Mouse (Mus musculus) neural tube, embryonic 13.5 days (tissue): ENCODE measurements around the gene Snx14. TPM values are rescaled to one million over a fixed set of nuclear protein-coding genes. Genes with fewer than 3 reads are reported as not detected.

Source experiments
- ATAC-seq: fragments of 200-750 bp; cut with Nextera tagmentation; 2 replicates; pipeline ENCODE4 v1.8.0; 2017; ENCODE audit warnings: low read depth, mild to moderate bottlenecking, moderate TSS enrichment, moderate library complexity
- H3K27ac ChIP-seq: fragments of 300-500 bp; sonication (generic); replicated peaks from 2 replicates; pipeline ENCODE4 v1.5.1; 2015; ENCODE audit warnings: moderate library complexity, mild to moderate bottlenecking, inconsistent platforms
- H3K27me3 ChIP-seq: fragments of 300-500 bp; sonication (generic); 2 replicates; pipeline ENCODE4 v1.6.1; 2015; ENCODE audit warnings: mild to moderate bottlenecking, inconsistent platforms
- H3K36me3 ChIP-seq: fragments of 300-500 bp; sonication (generic); 2 replicates; pipeline ENCODE4 v1.6.1; 2015; ENCODE audit warnings: mild to moderate bottlenecking, inconsistent platforms
- H3K4me1 ChIP-seq: fragments of 300-500 bp; sonication (generic); replicated peaks from 2 replicates; pipeline ENCODE4 v1.6.1; 2015; ENCODE audit warnings: inconsistent platforms
- H3K4me2 ChIP-seq: fragments of 300-500 bp; sonication (generic); 2 replicates; pipeline ENCODE4 v1.6.1; 2015; ENCODE audit warnings: inconsistent platforms, mild to moderate bottlenecking, moderate library complexity
- H3K4me3 ChIP-seq: fragments of 300-500 bp; sonication (generic); 2 replicates; pipeline ENCODE4 v1.5.1; 2015; ENCODE audit warnings: mild to moderate bottlenecking, inconsistent platforms
- H3K9ac ChIP-seq: fragments of 300-500 bp; sonication (generic); 2 replicates; pipeline ENCODE4 v1.6.1; 2015; ENCODE audit warnings: moderate library complexity, mild to moderate bottlenecking, inconsistent platforms
- H3K9me3 ChIP-seq: fragments of 300-500 bp; sonication (generic); 2 replicates; pipeline ENCODE4 v1.6.1; 2016; ENCODE audit warnings: inconsistent platforms
- WGBS: fragments of 180-500 bp; shearing (Covaris S2); methylation state at CpG from one replicate; pipeline ENCODE4 v1.1.7; 2015; 5-methylcytosine and 5-hydroxymethylcytosine counted together
- polyA plus RNA-seq: library from polyadenylated mRNA; unstranded; fragments of >200 nt; fragmentation: Nextera tagmentation; extraction: Ambion mirVana; gene quantifications from 2 replicates; pipeline ENCODE4 v1.2.1, GENCODE M21; 2015

The Snx14 gene
- polyA plus RNA-seq, 1 experiment from 2014 or later, result 26.6 TPM

DNA sequence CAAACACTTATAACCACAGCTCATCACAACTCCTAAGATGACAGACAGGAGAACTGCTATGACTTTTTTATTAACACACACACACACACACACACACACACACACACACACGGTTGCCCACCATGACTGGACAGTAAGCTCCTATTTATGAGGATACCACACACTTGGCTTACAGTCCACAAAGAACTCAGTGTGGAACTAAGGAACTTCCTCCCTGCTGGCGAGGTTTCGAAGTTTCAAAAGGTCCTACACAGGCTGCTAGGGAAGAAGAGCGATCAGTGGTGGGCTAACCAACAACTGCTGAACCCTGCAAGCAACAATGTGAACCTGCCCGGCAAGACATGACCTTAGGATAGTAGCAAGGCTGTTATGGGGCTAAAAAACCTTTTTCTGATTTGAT lies 61.3 kb downstream of the Snx14 start:
- no peaks in the 10 kb centered on the region for H3K4me1 ChIP-seq
- no peak overlapping the region for H3K4me2 ChIP-seq
- H3K36me3 ChIP-seq, result peaks cover 37% of the 10 kb centered on the region
- H3K27ac ChIP-seq, result no peak overlapping the region
- WGBS, result 84% methylated on average over 5 of the region's 5 CpGs
- H3K9ac ChIP-seq, result no peak overlapping the region
- H3K9me3 ChIP-seq, result no peaks in the 10 kb centered on the region
- no peak for ATAC-seq
- H3K4me3 ChIP-seq, result no peak overlapping the region
- H3K27me3 ChIP-seq, result no peaks in the 10 kb centered on the region

DNA sequence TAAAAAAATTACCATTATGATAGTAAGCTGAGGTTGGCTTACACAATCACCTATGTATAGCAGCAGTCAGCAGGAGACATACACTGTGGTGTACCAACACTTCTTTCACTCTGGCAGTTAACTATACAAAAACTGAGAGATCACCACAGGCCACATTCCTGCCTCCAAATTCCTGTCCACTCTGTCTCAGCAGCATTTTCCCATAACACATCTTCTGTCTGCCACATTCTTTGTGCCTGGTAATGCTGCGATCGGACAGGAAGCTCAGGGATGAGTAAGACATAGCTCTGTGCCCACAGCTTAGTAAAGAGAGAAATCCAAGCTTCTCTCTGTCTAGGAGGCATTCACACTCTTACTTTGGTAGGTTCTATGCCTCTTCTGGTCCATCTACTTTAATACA lies 65.8 kb downstream of the Snx14 start:
- Histone ChIP-seq H3K27ac (no peak overlapping the region), H3K4me1 (no peaks in the 10 kb centered on the region), H3K9me3 (no peaks in the 10 kb centered on the region), H3K4me2 (no peak overlapping the region), H3K36me3 (peaks cover 8% of the 10 kb centered on the region; the same call in 1 of the 2 replicates), H3K27me3 (no peaks in the 10 kb centered on the region), H3K9ac (no peak overlapping the region), H3K4me3 (no peak overlapping the region)
- no peak for ATAC-seq
- WGBS, result 82% methylated on average over 2 of the region's 2 CpGs

DNA sequence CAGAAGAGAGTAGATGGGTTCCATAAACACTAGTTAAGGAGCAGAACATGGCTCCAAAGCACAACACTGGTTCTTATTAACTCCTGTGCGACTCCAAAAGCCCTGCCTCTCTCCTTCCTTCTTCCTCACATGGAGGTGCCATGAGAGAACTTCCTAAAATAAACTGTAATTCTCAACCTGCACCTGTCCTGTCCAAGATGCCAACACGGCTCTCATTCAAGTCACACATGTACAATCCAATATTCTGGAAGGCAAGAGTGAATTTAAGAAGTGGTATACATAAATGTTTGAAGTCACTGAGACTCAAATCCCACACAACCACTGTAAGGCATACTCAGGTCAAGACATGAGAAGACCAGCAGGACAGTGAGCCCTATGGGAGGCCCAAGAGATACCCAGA lies 67.6 kb downstream of the Snx14 start:
- WGBS, result 91% methylated on average over 2 of the region's 2 CpGs
- Histone ChIP-seq H3K4me2 (no peak overlapping the region), H3K4me1 (no peaks in the 10 kb centered on the region), H3K27me3 (no peaks in the 10 kb centered on the region), H3K36me3 (peaks cover 5% of the 10 kb centered on the region; the same call in 1 of the 2 replicates), H3K27ac (no peak overlapping the region), H3K9ac (no peak overlapping the region), H3K9me3 (no peaks in the 10 kb centered on the region), H3K4me3 (no peak overlapping the region)
- ATAC-seq, result no peak

DNA sequence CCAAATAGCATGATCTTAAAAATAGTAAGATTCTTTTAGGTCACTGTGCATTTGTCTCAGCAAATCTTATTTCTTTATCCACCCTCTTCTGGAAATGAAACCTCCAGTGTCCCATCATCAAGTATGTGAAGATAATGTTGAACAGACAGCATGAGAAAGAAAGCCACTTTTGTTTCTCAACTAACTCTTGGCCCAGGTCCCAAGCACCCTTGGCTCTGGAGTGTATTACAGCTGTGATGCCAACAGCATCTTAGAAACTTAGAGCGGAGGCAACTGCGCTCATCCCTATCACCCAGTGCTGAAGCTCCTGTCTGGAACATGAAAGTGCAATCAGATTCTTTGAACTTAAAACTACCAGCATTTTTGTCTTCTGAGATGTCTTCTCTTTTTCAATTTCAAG lies 69.1 kb downstream of the Snx14 start:
- no peak overlapping the region for H3K4me3 ChIP-seq
- no peak overlapping the region for H3K9ac ChIP-seq
- WGBS, result 93% methylated on average over 2 of the region's 2 CpGs
- no peak overlapping the region for H3K4me2 ChIP-seq
- H3K9me3 ChIP-seq, result no peaks in the 10 kb centered on the region
- H3K36me3 ChIP-seq, result 0 out of 2 replicates have a peak, but pooled peaks cover 1% of the 10 kb centered on the region
- H3K4me1 ChIP-seq, result no peaks in the 10 kb centered on the region
- no peak overlapping the region for H3K27ac ChIP-seq
- ATAC-seq, result no peak
- no peaks in the 10 kb centered on the region for H3K27me3 ChIP-seq

DNA sequence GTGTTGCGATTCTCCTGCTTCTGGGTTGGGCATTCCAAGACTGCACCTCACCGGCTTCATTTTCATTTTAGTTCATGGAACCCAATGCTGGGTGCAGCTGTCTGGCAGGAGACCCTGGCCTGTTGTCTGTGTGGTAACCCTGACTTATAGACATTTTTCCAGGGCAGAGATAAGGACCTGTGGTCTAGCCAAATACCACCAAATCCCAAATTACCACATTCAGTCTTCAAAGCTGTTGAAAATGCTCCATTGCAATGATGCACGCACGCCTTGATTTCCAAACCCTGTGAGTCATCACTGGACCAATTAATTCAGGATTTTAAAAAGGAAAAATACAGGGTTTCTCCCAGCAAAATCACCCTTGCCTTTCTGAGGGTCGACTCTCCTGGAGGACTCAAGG lies 70.3 kb downstream of the Snx14 start:
- H3K4me3 ChIP-seq, result no peak overlapping the region
- 93% methylated on average over 5 of the region's 5 CpGs for WGBS
- H3K4me2 ChIP-seq, result no peak overlapping the region
- no peak for ATAC-seq
- no peaks in the 10 kb centered on the region for H3K27me3 ChIP-seq
- no peaks in the 10 kb centered on the region for H3K4me1 ChIP-seq
- H3K36me3 ChIP-seq, result no peaks in the 10 kb centered on the region
- no peaks in the 10 kb centered on the region for H3K9me3 ChIP-seq
- H3K27ac ChIP-seq, result no peak overlapping the region
- H3K9ac ChIP-seq, result no peak overlapping the region

DNA sequence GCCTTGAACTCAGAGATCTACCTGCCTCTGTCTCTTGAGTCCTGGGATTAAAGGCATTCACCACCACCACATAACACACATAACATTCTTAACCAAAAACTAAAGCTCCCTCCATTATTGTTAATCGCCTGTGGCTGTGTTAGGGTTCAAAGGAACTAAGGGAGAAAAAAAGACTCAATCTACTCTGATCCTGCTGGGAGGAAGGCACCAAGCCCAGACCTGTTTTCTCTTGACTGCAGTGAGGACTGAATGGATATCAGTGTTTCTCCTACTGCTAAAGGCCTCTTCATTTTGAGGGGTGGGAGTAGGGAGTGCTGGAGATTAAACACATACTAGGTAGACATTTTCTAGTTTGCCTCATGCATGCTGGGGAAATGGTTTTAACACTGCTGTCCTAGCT lies 71.0 kb downstream of the Snx14 start:
- Histone ChIP-seq H3K4me3 (no peak overlapping the region), H3K9me3 (no peaks in the 10 kb centered on the region), H3K9ac (no peak overlapping the region), H3K36me3 (no peaks in the 10 kb centered on the region), H3K4me1 (no peaks in the 10 kb centered on the region), H3K27ac (no peak overlapping the region), H3K4me2 (no peak overlapping the region), H3K27me3 (no peaks in the 10 kb centered on the region)
- WGBS, result 68% methylated on average over 1 of the region's 1 CpGs
- ATAC-seq, result no peak

DNA sequence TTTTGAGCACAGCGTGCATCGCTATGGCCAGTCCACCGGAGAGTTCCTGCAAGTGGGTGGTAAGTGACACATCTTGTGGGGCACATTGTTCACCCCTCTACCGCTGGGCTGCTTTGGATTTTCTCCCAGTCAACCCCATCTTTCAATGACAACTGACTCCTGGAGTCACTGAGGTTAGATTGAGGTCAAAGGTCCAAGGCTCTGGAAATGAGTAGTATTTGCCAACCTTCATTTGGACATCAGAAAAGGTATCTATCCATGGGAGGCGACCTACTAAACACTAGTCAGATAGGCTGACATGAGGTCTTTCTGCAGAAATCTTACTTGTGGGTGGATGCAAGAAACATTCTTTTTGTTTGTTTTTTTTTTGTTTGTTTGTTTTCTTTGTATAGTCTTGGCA lies 71.4 kb downstream of the Snx14 start:
- H3K27ac ChIP-seq, result no peak overlapping the region
- H3K36me3 ChIP-seq, result no peaks in the 10 kb centered on the region
- H3K27me3 ChIP-seq, result no peaks in the 10 kb centered on the region
- H3K4me2 ChIP-seq, result no peak overlapping the region
- no peak for ATAC-seq
- H3K9ac ChIP-seq, result no peak overlapping the region
- H3K9me3 ChIP-seq, result no peaks in the 10 kb centered on the region
- peaks cover 4% of the 10 kb centered on the region for H3K4me1 ChIP-seq
- H3K4me3 ChIP-seq, result no peak overlapping the region
- WGBS, result 86% methylated on average over 5 of the region's 5 CpGs

DNA sequence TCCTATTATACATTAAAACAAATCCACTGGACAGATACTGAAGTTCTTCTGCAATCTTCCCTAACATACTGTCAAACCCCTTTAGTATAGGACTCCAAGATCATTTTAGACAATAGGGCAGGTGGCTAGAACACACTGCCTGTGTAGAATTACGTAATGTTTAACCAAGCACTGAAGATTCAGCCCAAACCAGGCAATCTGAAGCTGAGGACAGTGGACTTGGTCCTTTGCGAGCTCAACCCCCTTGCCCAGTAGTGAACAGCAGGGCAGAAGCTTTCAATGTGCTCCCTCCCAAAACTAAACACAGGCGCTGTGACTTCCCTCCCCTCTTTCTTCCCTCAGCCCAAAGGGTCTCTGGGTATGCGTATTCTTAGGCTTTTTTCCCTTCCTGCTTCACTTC lies 71.9 kb downstream of the Snx14 start:
- H3K27ac ChIP-seq, result no peak overlapping the region
- no peaks in the 10 kb centered on the region for H3K9me3 ChIP-seq
- peaks cover 8% of the 10 kb centered on the region for H3K4me1 ChIP-seq
- no peaks in the 10 kb centered on the region for H3K27me3 ChIP-seq
- WGBS, result 91% methylated on average over 4 of the region's 4 CpGs
- ATAC-seq, result no peak
- no peaks in the 10 kb centered on the region for H3K36me3 ChIP-seq
- no peak overlapping the region for H3K4me2 ChIP-seq
- no peak overlapping the region for H3K4me3 ChIP-seq
- H3K9ac ChIP-seq, result no peak overlapping the region

DNA sequence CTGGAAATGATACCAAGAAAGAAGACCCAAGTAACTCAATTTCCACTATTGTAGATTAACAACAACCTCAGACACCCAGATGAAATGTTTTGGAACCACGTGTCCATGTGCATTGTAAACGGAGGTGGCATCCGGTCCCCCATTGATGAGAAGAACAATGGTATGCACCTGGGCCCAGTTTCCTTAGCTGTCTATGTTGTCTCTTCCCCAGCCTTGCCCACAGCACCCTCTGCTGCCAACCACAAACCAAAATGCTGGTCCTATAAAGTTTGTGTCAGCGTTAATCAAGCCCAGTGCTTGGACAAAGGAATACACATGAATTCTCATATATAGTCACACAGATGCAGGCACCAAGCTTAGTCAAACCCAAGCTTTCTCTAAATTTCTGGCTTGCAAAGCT lies 72.5 kb downstream of the Snx14 start:
- no peaks in the 10 kb centered on the region for H3K36me3 ChIP-seq
- no peaks in the 10 kb centered on the region for H3K27me3 ChIP-seq
- no peak overlapping the region for H3K9ac ChIP-seq
- no peak overlapping the region for H3K27ac ChIP-seq
- no peaks in the 10 kb centered on the region for H3K9me3 ChIP-seq
- no peak overlapping the region for H3K4me2 ChIP-seq
- no peak overlapping the region for H3K4me3 ChIP-seq
- peaks cover 8% of the 10 kb centered on the region for H3K4me1 ChIP-seq
- no peak for ATAC-seq
- WGBS, result 81% methylated on average over 4 of the region's 4 CpGs

DNA sequence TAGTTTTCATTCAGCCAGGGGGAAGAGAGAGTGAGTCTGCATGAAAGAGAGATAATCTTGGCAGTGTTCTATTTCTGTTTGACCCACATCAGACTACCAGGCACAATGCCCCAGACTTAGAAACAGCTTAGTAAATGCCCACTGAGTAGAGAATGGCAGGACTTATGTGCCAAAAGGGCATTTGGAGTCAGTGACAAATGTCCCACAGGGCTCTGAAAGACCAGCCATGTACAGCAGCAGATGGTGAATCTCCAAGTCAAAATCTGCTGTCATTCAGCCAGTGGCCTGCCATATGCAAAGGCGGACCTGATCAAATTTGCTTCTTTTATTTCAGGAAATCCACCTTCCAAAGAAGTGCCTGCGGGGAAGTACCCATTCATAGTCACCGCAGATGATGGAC lies 75.7 kb downstream of the Snx14 start:
- Histone ChIP-seq H3K27ac (no peak overlapping the region), H3K4me1 (peaks cover 8% of the 10 kb centered on the region), H3K27me3 (no peaks in the 10 kb centered on the region), H3K36me3 (no peaks in the 10 kb centered on the region), H3K9me3 (no peaks in the 10 kb centered on the region), H3K4me2 (no peak overlapping the region), H3K4me3 (no peak overlapping the region), H3K9ac (no peak overlapping the region)
- 89% methylated on average over 3 of the region's 3 CpGs for WGBS
- no peak for ATAC-seq

DNA sequence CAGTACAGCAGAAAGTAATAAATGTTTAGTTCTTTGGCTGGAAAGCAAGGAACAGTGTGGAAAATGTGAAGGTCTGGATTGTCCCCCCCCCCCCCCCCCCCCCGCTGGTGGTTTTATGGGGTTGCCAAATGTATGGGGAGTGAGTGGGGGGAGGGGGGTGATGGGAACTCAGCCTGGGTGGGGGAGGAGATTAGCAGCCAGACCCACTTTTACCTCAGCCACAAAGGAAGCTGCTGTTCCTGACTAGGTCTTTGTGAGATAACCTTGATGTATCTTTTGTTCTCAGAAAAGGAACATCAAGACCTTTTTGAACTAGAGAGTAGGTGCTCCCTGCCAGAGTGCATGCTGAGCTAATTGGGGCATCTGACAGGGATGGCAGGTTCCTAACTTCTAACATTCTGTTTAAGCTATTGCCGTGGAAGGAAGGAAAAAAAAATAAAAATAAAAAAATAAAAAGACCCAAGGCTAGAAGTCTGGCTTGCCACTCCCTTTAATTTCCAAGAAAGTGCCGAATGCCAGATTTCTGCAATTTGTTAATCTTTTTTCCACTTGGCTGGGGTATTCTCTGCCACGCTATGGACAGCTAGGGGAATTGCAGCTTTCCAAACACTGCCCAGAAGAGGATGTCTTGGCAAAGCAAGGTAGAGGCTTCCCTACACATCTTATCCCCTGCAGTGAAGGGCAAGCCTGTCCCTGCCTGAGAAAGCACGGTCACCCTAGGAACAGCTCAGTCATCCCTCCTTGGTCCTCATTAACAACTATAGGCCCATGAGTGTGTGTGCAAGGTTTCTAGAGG lies 76.5 kb downstream of the Snx14 start:
- Histone ChIP-seq H3K27me3 (no peaks in the 10 kb centered on the region), H3K4me3 (no peak overlapping the region), H3K36me3 (no peaks in the 10 kb centered on the region), H3K9ac (no peak overlapping the region), H3K27ac (no peak overlapping the region), H3K4me1 (peaks cover 8% of the 10 kb centered on the region), H3K9me3 (no peaks in the 10 kb centered on the region), H3K4me2 (no peak overlapping the region)
- ATAC-seq, result peak; percentile 47; the same call in 1 of the 2 replicates
- WGBS, result 32% methylated on average over 5 of the region's 5 CpGs

DNA sequence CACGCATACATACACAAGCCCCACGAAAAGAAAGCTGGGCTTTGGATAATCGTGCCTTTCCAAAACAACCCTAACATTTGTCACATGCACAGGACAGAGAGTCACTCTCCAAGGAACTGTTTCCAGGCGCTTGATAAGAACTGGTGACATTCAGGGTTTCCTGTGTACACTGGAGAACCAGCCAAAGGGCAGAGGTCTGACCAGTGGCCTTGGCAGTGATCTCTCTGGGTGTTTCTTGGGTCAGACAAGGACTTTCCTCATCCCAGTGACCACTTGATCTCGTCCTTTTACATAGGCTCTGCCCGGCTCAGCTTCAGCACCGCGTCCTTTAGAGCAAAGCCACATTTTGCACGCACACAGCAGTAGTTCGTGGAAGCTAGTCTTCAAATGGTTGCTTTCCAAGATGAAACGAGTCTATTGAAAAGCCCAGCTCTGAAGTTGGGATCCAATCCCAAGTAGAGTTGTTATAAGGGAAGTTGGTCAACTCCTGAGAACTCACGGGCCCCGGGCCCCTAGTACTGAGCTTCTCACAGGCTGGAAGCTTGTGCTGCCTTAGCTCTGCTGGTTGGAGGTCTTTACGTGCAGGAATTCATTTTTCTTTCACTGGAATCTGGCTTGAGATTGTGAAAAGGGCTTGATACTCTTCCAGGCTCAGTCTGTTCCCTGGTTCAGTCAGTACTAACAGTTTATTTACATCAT lies 77.4 kb downstream of the Snx14 start:
- WGBS, result 77% methylated on average over 14 of the region's 14 CpGs
- H3K4me1 ChIP-seq, result peaks cover 8% of the 10 kb centered on the region

More for the DNA sequence above, 77.4 kb downstream of the Snx14 start:
- H3K4me2 ChIP-seq, result no peak overlapping the region
- no peaks in the 10 kb centered on the region for H3K27me3 ChIP-seq
- H3K36me3 ChIP-seq, result no peaks in the 10 kb centered on the region
- H3K9me3 ChIP-seq, result no peaks in the 10 kb centered on the region
- no peak for ATAC-seq
- no peak overlapping the region for H3K27ac ChIP-seq
- H3K9ac ChIP-seq, result no peak overlapping the region
- H3K4me3 ChIP-seq, result no peak overlapping the region
